Mouse (Mus musculus) limb, embryonic 15.5 days (tissue): ENCODE results near the gene Vhl. TPM values are rescaled to one million over a fixed set of nuclear protein-coding genes. Genes with fewer than 3 reads are reported as not detected.
A peak's percentile ranks its signal among the peaks of the same experiment; 100 is the strongest.

Experiments used
- ATAC-seq: fragments of 200-750 bp; cut with Nextera tagmentation; 2 replicates; pipeline ENCODE4 v1.8.0; 2017; ENCODE audit warnings: low read depth, moderate TSS enrichment; ENCODE audit not compliant: insufficient number of reproducible peaks, low FRiP score, low TSS enrichment
- H3K27ac ChIP-seq: fragments of 300-500 bp; sonication (generic); 2 replicates; pipeline ENCODE4 v1.5.1; 2015; ENCODE audit warnings: moderate library complexity, mild to moderate bottlenecking, inconsistent platforms
- H3K27me3 ChIP-seq: fragments of 300-500 bp; sonication (generic); 2 replicates; pipeline ENCODE4 v1.6.1; 2015; ENCODE audit warnings: inconsistent platforms
- H3K36me3 ChIP-seq: fragments of 300-500 bp; sonication (generic); 2 replicates; pipeline ENCODE4 v1.6.1; 2015; ENCODE audit warnings: inconsistent platforms
- H3K4me1 ChIP-seq: fragments of 300-500 bp; sonication (generic); 2 replicates; pipeline ENCODE4 v1.6.1; 2015; ENCODE audit warnings: inconsistent platforms
- H3K4me2 ChIP-seq: fragments of 300-500 bp; sonication (generic); 2 replicates; pipeline ENCODE4 v1.6.1; 2015; ENCODE audit warnings: mild to moderate bottlenecking, inconsistent platforms
- H3K4me3 ChIP-seq: fragments of 300-500 bp; sonication (generic); 2 replicates; pipeline ENCODE4 v1.5.1; 2015; ENCODE audit warnings: mild to moderate bottlenecking, inconsistent platforms
- H3K9ac ChIP-seq: fragments of 300-500 bp; sonication (generic); 2 replicates; pipeline ENCODE4 v1.6.1; 2015; ENCODE audit warnings: inconsistent platforms
- H3K9me3 ChIP-seq: fragments of 300-500 bp; sonication (generic); 2 replicates; pipeline ENCODE4 v1.6.1; 2016; ENCODE audit warnings: inconsistent platforms
- WGBS: fragments of 180-500 bp; shearing (Covaris S2); methylation state at CpG from one replicate; pipeline ENCODE4 v1.1.7; 2015; 5-methylcytosine and 5-hydroxymethylcytosine counted together
- polyA plus RNA-seq: library from polyadenylated mRNA; unstranded; fragments of >200 nt; fragmentation: Nextera tagmentation; extraction: Ambion mirVana; gene quantifications from 2 replicates; pipeline ENCODE4 v1.2.1, GENCODE M21; 2015

The Vhl gene
- polyA plus RNA-seq, 1 experiment from 2014 or later = 44.3 TPM

GRCm38 (mm10) chr6:113630322-113630721 lies 6.6 kb downstream of the Vhl start:
- H3K9ac ChIP-seq = no peak overlapping the region
- H3K36me3 ChIP-seq = peaks cover 61% of the 10 kb centered on the region
- peaks cover 6% of the 10 kb centered on the region for H3K4me1 ChIP-seq
- no peak for ATAC-seq
- WGBS = 85% methylated on average over 5 of the region's 5 CpGs
- no peaks in the 10 kb centered on the region for H3K27me3 ChIP-seq
- no peaks in the 10 kb centered on the region for H3K9me3 ChIP-seq
- no peak overlapping the region for H3K4me3 ChIP-seq
- no peak overlapping the region for H3K4me2 ChIP-seq
- H3K27ac ChIP-seq = no peak overlapping the region

GRCm38 (mm10) chr6:113632863-113633262 lies 9.1 kb downstream of the Vhl start:
- no peaks in the 10 kb centered on the region for H3K4me1 ChIP-seq
- 88% methylated on average over 4 of the region's 4 CpGs for WGBS
- no peak overlapping the region for H3K4me2 ChIP-seq
- no peaks in the 10 kb centered on the region for H3K27me3 ChIP-seq
- no peaks in the 10 kb centered on the region for H3K9me3 ChIP-seq
- ATAC-seq = 0 out of 2 replicates have a peak, but pooled peaks have one; percentile 27
- no peak overlapping the region for H3K27ac ChIP-seq
- H3K36me3 ChIP-seq = peaks cover 54% of the 10 kb centered on the region
- H3K9ac ChIP-seq = no peak overlapping the region
- H3K4me3 ChIP-seq = no peak overlapping the region

GRCm38 (mm10) chr6:113638302-113639040 lies 14.7 kb downstream of the Vhl start, which contains the start of gene Irak2:
Gene Irak2 (plus strand): TSS chr6:113638467.
- peak within 1 kb of the TSS; percentile 57; the same call in 1 of the 2 replicates for H3K27ac ChIP-seq
- 0 out of 2 replicates have a peak, but pooled peaks cover 3% of the 10 kb centered on the region for H3K36me3 ChIP-seq
- H3K9me3 ChIP-seq = no peaks in the 10 kb centered on the region
- 5% methylated on average over 37 of the region's 37 CpGs for WGBS
- peak within 1 kb of the TSS; percentile 55 for H3K4me3 ChIP-seq
- peak within 1 kb of the TSS; percentile 44; the same call in 1 of the 2 replicates for H3K9ac ChIP-seq
- H3K4me1 ChIP-seq = 0 out of 2 replicates have a peak, but pooled peaks cover 4% of the 10 kb centered on the region
- H3K4me2 ChIP-seq = peak within 1 kb of the TSS; percentile 59
- peak; percentile 83 for ATAC-seq
- no peaks in the 10 kb centered on the region for H3K27me3 ChIP-seq

GRCm38 (mm10) chr6:113639201-113639600 lies 15.4 kb downstream of the Vhl start:
- Histone ChIP-seq H3K9ac (no peak overlapping the region), H3K9me3 (no peaks in the 10 kb centered on the region), H3K4me3 (no peak overlapping the region), H3K4me1 (0 out of 2 replicates have a peak, but pooled peaks cover 4% of the 10 kb centered on the region), H3K36me3 (0 out of 2 replicates have a peak, but pooled peaks cover under 1% of the 10 kb centered on the region), H3K27ac (no peak overlapping the region), H3K27me3 (no peaks in the 10 kb centered on the region), H3K4me2 (no peak overlapping the region)
- ATAC-seq = no peak
- WGBS = 78% methylated on average over 4 of the region's 4 CpGs

GRCm38 (mm10) chr6:113642605-113643004 lies 18.8 kb downstream of the Vhl start:
- 76% methylated on average over 8 of the region's 8 CpGs for WGBS
- Histone ChIP-seq H3K9me3 (no peaks in the 10 kb centered on the region), H3K36me3 (no peaks in the 10 kb centered on the region), H3K27ac (no peak overlapping the region), H3K9ac (no peak overlapping the region), H3K4me2 (no peak overlapping the region), H3K27me3 (no peaks in the 10 kb centered on the region), H3K4me3 (no peak overlapping the region), H3K4me1 (0 out of 2 replicates have a peak, but pooled peaks cover 4% of the 10 kb centered on the region)
- no peak for ATAC-seq

GRCm38 (mm10) chr6:113643021-113643420 lies 19.3 kb downstream of the Vhl start:
- no peak overlapping the region for H3K4me2 ChIP-seq
- H3K4me3 ChIP-seq = no peak overlapping the region
- no peaks in the 10 kb centered on the region for H3K36me3 ChIP-seq
- WGBS = 74% methylated on average over 4 of the region's 4 CpGs
- H3K27me3 ChIP-seq = no peaks in the 10 kb centered on the region
- no peaks in the 10 kb centered on the region for H3K9me3 ChIP-seq
- no peak overlapping the region for H3K9ac ChIP-seq
- no peak for ATAC-seq
- H3K27ac ChIP-seq = no peak overlapping the region
- 0 out of 2 replicates have a peak, but pooled peaks cover 4% of the 10 kb centered on the region for H3K4me1 ChIP-seq

GRCm38 (mm10) chr6:113643967-113644366 lies 20.2 kb downstream of the Vhl start:
- 89% methylated on average over 2 of the region's 2 CpGs for WGBS
- ATAC-seq = no peak

GRCm38 (mm10) chr6:113644808-113645207 lies 21.0 kb downstream of the Vhl start:
- H3K4me2 ChIP-seq = no peak overlapping the region
- 76% methylated on average over 8 of the region's 8 CpGs for WGBS
- no peaks in the 10 kb centered on the region for H3K4me1 ChIP-seq
- H3K9me3 ChIP-seq = no peaks in the 10 kb centered on the region
- H3K9ac ChIP-seq = no peak overlapping the region
- ATAC-seq = no peak
- H3K4me3 ChIP-seq = no peak overlapping the region
- H3K27me3 ChIP-seq = no peaks in the 10 kb centered on the region
- H3K27ac ChIP-seq = peak overlapping the region; percentile 27; the same call in 1 of the 2 replicates
- no peaks in the 10 kb centered on the region for H3K36me3 ChIP-seq

More at GRCm38 (mm10) chr6:113643967-113644366, 20.2 kb downstream of the Vhl start:
- Histone ChIP-seq H3K27me3 (no peaks in the 10 kb centered on the region), H3K36me3 (no peaks in the 10 kb centered on the region), H3K4me3 (no peak overlapping the region), H3K9me3 (no peaks in the 10 kb centered on the region), H3K9ac (no peak overlapping the region), H3K4me2 (no peak overlapping the region), H3K4me1 (no peaks in the 10 kb centered on the region), H3K27ac (no peak overlapping the region)

- no peak for ATAC-seq
- no peak overlapping the region for H3K4me2 ChIP-seq
- H3K4me3 ChIP-seq = no peak overlapping the region
- no peak overlapping the region for H3K27ac ChIP-seq
- no peaks in the 10 kb centered on the region for H3K9me3 ChIP-seq
- no peak overlapping the region for H3K9ac ChIP-seq
- H3K4me1 ChIP-seq = no peaks in the 10 kb centered on the region
- WGBS = 86% methylated on average over 7 of the region's 7 CpGs
- no peaks in the 10 kb centered on the region for H3K27me3 ChIP-seq
- no peaks in the 10 kb centered on the region for H3K36me3 ChIP-seq
Measured at GRCm38 (mm10) chr6:113649346-113650196, 25.8 kb downstream of the Vhl start.

GRCm38 (mm10) chr6:113650197-113650640 lies 26.5 kb downstream of the Vhl start:
- Histone ChIP-seq H3K4me3 (no peak overlapping the region), H3K9ac (no peak overlapping the region), H3K36me3 (no peaks in the 10 kb centered on the region), H3K27ac (no peak overlapping the region), H3K9me3 (no peaks in the 10 kb centered on the region), H3K4me2 (no peak overlapping the region), H3K27me3 (no peaks in the 10 kb centered on the region), H3K4me1 (no peaks in the 10 kb centered on the region)
- WGBS = 56% methylated on average over 4 of the region's 4 CpGs
- ATAC-seq = no peak

GRCm38 (mm10) chr6:113651626-113652025 lies 27.9 kb downstream of the Vhl start:
- no peaks in the 10 kb centered on the region for H3K4me1 ChIP-seq
- H3K27me3 ChIP-seq = no peaks in the 10 kb centered on the region
- H3K36me3 ChIP-seq = no peaks in the 10 kb centered on the region
- H3K4me3 ChIP-seq = no peak overlapping the region
- H3K4me2 ChIP-seq = no peak overlapping the region
- no peaks in the 10 kb centered on the region for H3K9me3 ChIP-seq
- WGBS = 56% methylated on average over 3 of the region's 3 CpGs
- no peak overlapping the region for H3K9ac ChIP-seq
- H3K27ac ChIP-seq = no peak overlapping the region
- ATAC-seq = no peak

GRCm38 (mm10) chr6:113653551-113653950 lies 29.8 kb downstream of the Vhl start:
- 91% methylated on average over 7 of the region's 7 CpGs for WGBS
- Histone ChIP-seq H3K9me3 (no peaks in the 10 kb centered on the region), H3K27ac (no peak overlapping the region), H3K27me3 (no peaks in the 10 kb centered on the region), H3K36me3 (no peaks in the 10 kb centered on the region), H3K4me3 (no peak overlapping the region), H3K9ac (no peak overlapping the region), H3K4me1 (no peaks in the 10 kb centered on the region), H3K4me2 (no peak overlapping the region)
- no peak for ATAC-seq
